Mouse (Mus musculus) layer of hippocampus, adult 11-12 months (tissue): Measurements from ENCODE around the gene Rrp1.
"Not testable (repeated sequence)": the region's sequence is repeated elsewhere in the genome, so short reads cannot be mapped to it uniquely, and the experiment has no call there.

Experiments used
- DNase-seq: peaks from one replicate; pipeline ENCODE4 v3.0.0; 2022; ENCODE audit warnings: low spot score

Gene Rrp1

GRCm38 (mm10) chr10:78383567-78383966 is 29.3 kb downstream of the Rrp1 start:
- DNase-seq = no peak

- no peak for DNase-seq
Measured at GRCm38 (mm10) chr10:78378516-78378915, 34.3 kb downstream of the Rrp1 start.

GRCm38 (mm10) chr10:78372681-78373668 is 39.9 kb downstream of the Rrp1 start:
- no peak for DNase-seq

GRCm38 (mm10) chr10:78371746-78372145 is 41.1 kb downstream of the Rrp1 start:
- no peak for DNase-seq

GRCm38 (mm10) chr10:78367586-78367985 is 45.3 kb downstream of the Rrp1 start:
- DNase-seq = no peak

GRCm38 (mm10) chr10:78366851-78367312 is 46.0 kb downstream of the Rrp1 start:
- DNase-seq = no peak

GRCm38 (mm10) chr10:78366195-78366834 is 46.5 kb downstream of the Rrp1 start:
- no peak for DNase-seq

GRCm38 (mm10) chr10:78365555-78365954 is 47.3 kb downstream of the Rrp1 start:
- DNase-seq = no peak

GRCm38 (mm10) chr10:78364106-78364505 is 48.7 kb downstream of the Rrp1 start:
- DNase-seq = no peak

- no peak for DNase-seq
Measured at GRCm38 (mm10) chr10:78363366-78363765, 49.5 kb downstream of the Rrp1 start.

GRCm38 (mm10) chr10:78361951-78362350 is 50.9 kb downstream of the Rrp1 start:
- DNase-seq = no peak

GRCm38 (mm10) chr10:78360290-78360711 is 52.5 kb downstream of the Rrp1 start:
- DNase-seq = no peak

GRCm38 (mm10) chr10:78358999-78359398 is 53.8 kb downstream of the Rrp1 start:
- not testable (repeated sequence) for DNase-seq

GRCm38 (mm10) chr10:78358266-78358665 is 54.6 kb downstream of the Rrp1 start:
- DNase-seq = no peak

- no peak for DNase-seq
Measured at GRCm38 (mm10) chr10:78357742-78358141, 55.1 kb downstream of the Rrp1 start.

GRCm38 (mm10) chr10:78355931-78356593 is 56.8 kb downstream of the Rrp1 start:
- no peak for DNase-seq

- no peak for DNase-seq
Measured at GRCm38 (mm10) chr10:78353196-78353595, 59.6 kb downstream of the Rrp1 start.

- no peak for DNase-seq
Measured at GRCm38 (mm10) chr10:78352666-78353030, 60.2 kb downstream of the Rrp1 start.

- peak; percentile 52 for DNase-seq
Measured at GRCm38 (mm10) chr10:78351887-78352665, 60.8 kb downstream of the Rrp1 start, which contains the start of gene Agpat3. TSS of gene Agpat3 (minus strand) at chr10:78352489.

- no peak for DNase-seq
Measured at GRCm38 (mm10) chr10:78351564-78351886, 61.3 kb downstream of the Rrp1 start.

GRCm38 (mm10) chr10:78350796-78351556 is 61.9 kb downstream of the Rrp1 start:
- DNase-seq = no peak
